Mouse (Mus musculus): ENCODE data around the gene Tbc1d21. TPM values are rescaled to one million over a fixed set of nuclear protein-coding genes. Genes with fewer than 3 reads are reported as not detected.

Gene Tbc1d21
- polyA plus RNA-seq, 1 experiment from 2014 or later = not detected

DNA sequence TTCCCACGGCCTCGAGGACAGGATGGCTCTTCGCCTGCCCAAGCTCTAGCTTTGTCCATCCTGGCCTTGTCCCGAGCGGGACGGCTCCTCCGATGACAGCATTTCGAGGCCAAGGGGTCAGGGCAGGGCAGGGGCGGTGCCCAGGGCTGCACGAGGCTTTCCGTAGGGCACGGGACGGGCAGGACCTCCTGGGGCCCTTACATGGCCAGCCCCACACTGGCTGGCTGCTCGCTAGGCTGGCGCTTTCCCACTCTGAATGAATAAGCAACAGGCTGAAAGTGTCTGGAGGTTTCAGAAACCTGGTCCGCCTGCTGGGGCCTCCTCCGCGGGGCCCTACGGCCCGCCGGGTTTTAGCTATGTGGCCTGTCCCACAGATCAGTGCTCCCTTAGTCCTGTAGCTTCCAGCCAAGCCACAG is 57.3 kb downstream of the Tbc1d21 start, which contains the start of gene Loxl1:
Gene Loxl1, minus strand, starts transcription at position 243 of the 416 bp plus-strand sequence.
- H3K4me3 ChIP-seq (ENCODE audit: low read depth, low read length) = peak within 1 kb of the TSS; percentile 35
- peaks cover 21% of the 10 kb centered on the region for H3K4me1 ChIP-seq (replicated peaks; ENCODE audit: control insufficient read depth, insufficient read depth, low read length)
- ATAC-seq (replicated peaks; ENCODE audit: low FRiP score) = peak; percentile 66
- H3K36me3 ChIP-seq (ENCODE audit: control insufficient read depth, insufficient read depth, low read length) = no peaks in the 10 kb centered on the region
- WGBS = under 1% methylated on average over 21 of the region's 21 CpGs
- H3K27me3 ChIP-seq (ENCODE audit: control insufficient read depth, insufficient read depth, low read length) = peaks cover 17% of the 10 kb centered on the region
- H3K9ac ChIP-seq (ENCODE audit: low read length) = peak within 1 kb of the TSS; percentile 50
- peak within 1 kb of the TSS; percentile 65 for H3K4me2 ChIP-seq (ENCODE audit: low read depth, low read length, severe bottlenecking)
- peak; percentile 81 for DNase-seq (ENCODE audit: low spot score)
- no peak within 1 kb of the TSS for H3K27ac ChIP-seq (ENCODE audit: low read depth, low read length)
- H3K9me3 ChIP-seq (ENCODE audit: control insufficient read depth, low read length) = no peaks in the 10 kb centered on the region

DNA sequence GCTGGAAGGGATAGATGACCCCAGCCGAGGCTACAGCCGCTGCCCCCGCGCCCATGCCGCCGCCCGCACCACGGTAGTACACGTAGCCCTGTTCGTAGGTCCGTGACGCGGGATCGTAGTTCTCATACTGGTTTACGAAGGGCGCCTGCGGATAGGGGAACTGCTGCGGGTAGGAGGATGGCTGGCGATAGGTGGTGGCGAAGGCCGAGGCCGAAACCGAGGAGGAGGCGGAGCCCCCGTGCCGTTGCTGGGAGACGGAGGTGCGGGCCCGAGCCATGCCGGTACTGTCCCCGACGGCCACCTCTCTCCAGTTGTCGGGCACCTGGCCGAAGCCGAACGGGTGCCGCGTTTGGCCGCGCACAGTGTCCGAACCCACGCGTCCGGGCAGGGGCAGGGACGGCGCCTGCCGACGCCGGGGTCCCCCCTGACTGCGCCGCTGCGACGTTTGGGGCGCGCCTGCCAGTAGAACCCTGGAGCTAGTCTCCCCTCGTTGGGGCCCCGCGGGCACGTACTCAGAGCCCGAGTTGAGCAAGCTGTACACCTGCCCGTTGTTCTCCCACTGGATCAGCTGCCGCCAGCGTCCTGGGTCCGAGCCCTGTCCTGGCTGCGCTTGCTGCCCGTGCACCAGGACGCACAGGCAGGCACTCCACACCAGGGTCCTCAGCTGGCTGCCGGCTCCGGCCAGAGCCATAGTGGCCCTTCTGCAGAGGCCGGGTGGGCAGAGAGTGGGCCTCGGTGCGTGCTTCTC is 57.9 kb downstream of the Tbc1d21 start:
- Histone ChIP-seq H3K27ac (ENCODE audit: low read depth, low read length) (no peak overlapping the region), H3K4me1 (replicated peaks; ENCODE audit: control insufficient read depth, insufficient read depth, low read length) (peaks cover 22% of the 10 kb centered on the region), H3K4me2 (ENCODE audit: low read depth, low read length, severe bottlenecking) (peak overlapping the region; percentile 65), H3K9ac (ENCODE audit: low read length) (peak overlapping the region; percentile 50), H3K27me3 (ENCODE audit: control insufficient read depth, insufficient read depth, low read length) (peaks cover 17% of the 10 kb centered on the region), H3K4me3 (ENCODE audit: low read depth, low read length) (peak overlapping the region; percentile 35), H3K36me3 (ENCODE audit: control insufficient read depth, insufficient read depth, low read length) (no peaks in the 10 kb centered on the region), H3K9me3 (ENCODE audit: control insufficient read depth, low read length) (no peaks in the 10 kb centered on the region)
- WGBS = 1% methylated on average over 72 of the region's 72 CpGs
- ATAC-seq (replicated peaks; ENCODE audit: low FRiP score) (peak; percentile 24; the same call in 1 of the 2 replicates), DNase-seq (ENCODE audit: low spot score) (peak; percentile 71)

DNA sequence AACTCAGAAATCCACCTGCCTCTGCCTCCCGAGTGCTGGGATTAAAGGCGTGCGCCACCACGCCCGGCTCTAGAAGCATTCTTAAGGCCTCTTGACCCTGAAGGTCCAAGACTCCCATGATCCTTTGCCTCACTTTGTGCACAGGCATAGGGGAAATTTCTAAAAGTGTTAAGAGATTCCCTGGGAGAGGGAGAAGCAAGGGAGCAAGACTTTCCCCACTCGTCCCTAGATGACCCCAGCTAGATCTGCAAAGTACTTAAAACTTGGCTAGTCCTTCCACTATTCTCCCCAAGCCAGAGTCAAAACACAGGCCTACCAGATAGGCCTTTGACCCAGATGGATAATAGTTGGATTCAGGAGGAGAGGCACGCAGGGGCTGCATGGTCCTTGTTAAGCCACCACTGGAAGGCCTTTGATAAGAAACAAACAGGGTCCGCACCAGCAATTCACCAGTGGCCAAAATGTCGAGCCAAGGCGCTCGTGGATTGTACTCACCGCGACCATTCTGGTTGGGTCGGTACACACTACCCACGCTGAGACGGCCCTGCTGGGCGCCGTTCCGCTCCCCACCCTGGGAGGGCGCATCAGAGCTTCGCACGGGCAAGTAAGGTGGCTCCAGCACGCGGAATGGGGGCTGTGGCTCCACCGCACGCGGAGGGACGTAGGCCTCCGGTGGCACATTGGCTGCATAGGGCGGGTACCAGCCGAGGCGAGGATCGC is 58.9 kb downstream of the Tbc1d21 start:
- WGBS = 55% methylated on average over 33 of the region's 33 CpGs
- Histone ChIP-seq H3K36me3 (ENCODE audit: control insufficient read depth, insufficient read depth, low read length) (no peaks in the 10 kb centered on the region), H3K4me3 (ENCODE audit: low read depth, low read length) (peak overlapping the region; percentile 35), H3K9ac (ENCODE audit: low read length) (no peak overlapping the region), H3K4me2 (ENCODE audit: low read depth, low read length, severe bottlenecking) (peak overlapping the region; percentile 65; the same call in 1 of the 2 replicates), H3K27ac (ENCODE audit: low read depth, low read length) (no peak overlapping the region), H3K4me1 (replicated peaks; ENCODE audit: control insufficient read depth, insufficient read depth, low read length) (peaks cover 22% of the 10 kb centered on the region), H3K27me3 (ENCODE audit: control insufficient read depth, insufficient read depth, low read length) (peaks cover 17% of the 10 kb centered on the region), H3K9me3 (ENCODE audit: control insufficient read depth, low read length) (no peaks in the 10 kb centered on the region)
- ATAC-seq (replicated peaks; ENCODE audit: low FRiP score) = no peak
- DNase-seq (ENCODE audit: low spot score) = peak; percentile 67

DNA sequence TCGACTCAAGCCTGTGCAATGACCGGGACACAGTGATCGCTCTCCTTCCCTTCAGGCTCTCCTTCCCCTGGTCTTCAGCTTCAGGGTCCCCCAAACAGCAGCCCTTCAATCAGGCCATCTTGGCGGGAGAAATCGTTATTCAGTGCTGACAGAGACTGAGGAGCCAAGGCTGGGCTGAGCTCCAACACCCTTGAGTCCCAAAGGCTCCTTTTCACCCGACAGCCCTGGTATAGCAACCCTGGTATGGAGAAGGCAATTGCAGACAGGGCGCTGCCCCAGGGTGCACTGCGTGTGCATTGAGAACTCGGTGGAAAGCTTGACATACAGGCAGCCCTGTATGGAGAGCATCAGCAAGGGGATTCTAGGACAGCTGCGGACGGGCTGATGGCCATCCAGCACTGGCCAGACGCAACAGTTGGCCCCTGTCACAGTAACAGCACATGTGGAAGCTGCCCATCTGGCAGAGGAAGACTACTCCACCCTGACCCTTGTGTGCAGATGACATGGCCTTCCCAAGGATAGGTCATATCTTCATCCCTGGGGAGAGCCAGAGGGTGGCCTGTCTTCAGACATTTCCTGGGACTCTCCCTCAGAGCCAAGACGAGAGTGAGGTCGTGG is 60.1 kb downstream of the Tbc1d21 start:
- H3K4me3 ChIP-seq (ENCODE audit: low read depth, low read length) = no peak overlapping the region
- H3K9me3 ChIP-seq (ENCODE audit: control insufficient read depth, low read length) = no peaks in the 10 kb centered on the region
- H3K27ac ChIP-seq (ENCODE audit: low read depth, low read length) = no peak overlapping the region
- no peaks in the 10 kb centered on the region for H3K36me3 ChIP-seq (ENCODE audit: control insufficient read depth, insufficient read depth, low read length)
- peaks cover 17% of the 10 kb centered on the region for H3K27me3 ChIP-seq (ENCODE audit: control insufficient read depth, insufficient read depth, low read length)
- H3K9ac ChIP-seq (ENCODE audit: low read length) = no peak overlapping the region
- no peak overlapping the region for H3K4me2 ChIP-seq (ENCODE audit: low read depth, low read length, severe bottlenecking)
- H3K4me1 ChIP-seq (replicated peaks; ENCODE audit: control insufficient read depth, insufficient read depth, low read length) = peaks cover 20% of the 10 kb centered on the region
- 84% methylated on average over 14 of the region's 14 CpGs for WGBS
- DNase-seq (ENCODE audit: low spot score) (no peak), ATAC-seq (replicated peaks; ENCODE audit: low FRiP score) (no peak)

Other genes starting within 250 kb of the Tbc1d21 start
- 9.4 and 11.7 TPM in 2 replicates for gene Islr, start 166.1 kb downstream of the Tbc1d21 start, polyA plus RNA-seq (2014; fragmentation: Nextera tagmentation; extraction: Ambion mirVana)
- 18.1 and 21.1 TPM in 2 replicates for gene Islr2, start 166.1 kb downstream of the Tbc1d21 start, polyA plus RNA-seq (2014; fragmentation: Nextera tagmentation; extraction: Ambion mirVana)
- 13.6 and 13.7 TPM in 2 replicates for gene Pml, start 120.7 kb downstream of the Tbc1d21 start, polyA plus RNA-seq (2014; fragmentation: Nextera tagmentation; extraction: Ambion mirVana)
- gene Stoml1, start 117.3 kb downstream of the Tbc1d21 start, polyA plus RNA-seq (2014; fragmentation: Nextera tagmentation; extraction: Ambion mirVana) = 37.6 and 39.4 TPM in 2 replicates
- 10.2 and 13.0 TPM in 2 replicates for gene Loxl1, start 57.3 kb downstream of the Tbc1d21 start, polyA plus RNA-seq (2014; fragmentation: Nextera tagmentation; extraction: Ambion mirVana)
- gene Insyn1, start 118.1 kb upstream of the Tbc1d21 start, polyA plus RNA-seq (2014; fragmentation: Nextera tagmentation; extraction: Ambion mirVana) = 2.4 and 3.4 TPM in 2 replicates
- 34.7 and 35.8 TPM in 2 replicates for gene Cd276, start 185.0 kb upstream of the Tbc1d21 start, polyA plus RNA-seq (2014; fragmentation: Nextera tagmentation; extraction: Ambion mirVana)
- gene Nptn, start 211.8 kb upstream of the Tbc1d21 start, polyA plus RNA-seq (2014; fragmentation: Nextera tagmentation; extraction: Ambion mirVana) = 58.7 and 60.3 TPM in 2 replicates

Measured in forebrain, embryonic 11.5 days (tissue).